Mouse (Mus musculus) kidney, adult 8-10 months (tissue): ENCODE data around the gene Emc3.

ENCODE experiments used
- DNase-seq, 2 experiments: peaks; one replicate each; pipeline ENCODE4 v3.0.0; 2022

The Emc3 gene

DNA sequence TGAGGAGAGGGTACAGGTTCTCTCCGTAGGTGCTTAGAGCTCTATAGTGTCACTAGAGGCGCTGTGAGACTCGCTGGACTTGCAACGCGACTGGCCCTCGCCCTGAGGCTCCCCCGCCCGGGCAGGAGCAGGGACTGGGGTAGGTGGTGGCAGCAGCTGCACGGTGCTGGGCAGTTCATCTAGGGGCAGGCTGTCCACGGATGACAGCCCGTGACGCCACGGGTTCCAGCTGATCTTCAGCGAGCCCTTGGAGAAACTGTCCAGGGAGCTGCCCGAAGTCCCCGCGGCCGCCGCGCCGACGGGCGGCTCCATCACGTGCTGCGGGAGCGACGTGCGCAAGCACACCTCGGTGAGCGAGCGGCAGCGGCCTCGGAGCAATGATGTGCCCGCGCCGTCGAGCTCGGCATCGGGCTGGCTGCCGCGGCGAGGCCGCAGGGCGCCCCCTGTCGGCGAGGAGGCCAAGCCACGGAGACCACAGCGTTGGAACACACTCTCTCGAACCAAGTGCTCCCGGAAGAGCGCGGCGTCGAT lies 37.1 kb downstream of the Emc3 start:
- DNase-seq: peak; percentile 69 to 78

DNA sequence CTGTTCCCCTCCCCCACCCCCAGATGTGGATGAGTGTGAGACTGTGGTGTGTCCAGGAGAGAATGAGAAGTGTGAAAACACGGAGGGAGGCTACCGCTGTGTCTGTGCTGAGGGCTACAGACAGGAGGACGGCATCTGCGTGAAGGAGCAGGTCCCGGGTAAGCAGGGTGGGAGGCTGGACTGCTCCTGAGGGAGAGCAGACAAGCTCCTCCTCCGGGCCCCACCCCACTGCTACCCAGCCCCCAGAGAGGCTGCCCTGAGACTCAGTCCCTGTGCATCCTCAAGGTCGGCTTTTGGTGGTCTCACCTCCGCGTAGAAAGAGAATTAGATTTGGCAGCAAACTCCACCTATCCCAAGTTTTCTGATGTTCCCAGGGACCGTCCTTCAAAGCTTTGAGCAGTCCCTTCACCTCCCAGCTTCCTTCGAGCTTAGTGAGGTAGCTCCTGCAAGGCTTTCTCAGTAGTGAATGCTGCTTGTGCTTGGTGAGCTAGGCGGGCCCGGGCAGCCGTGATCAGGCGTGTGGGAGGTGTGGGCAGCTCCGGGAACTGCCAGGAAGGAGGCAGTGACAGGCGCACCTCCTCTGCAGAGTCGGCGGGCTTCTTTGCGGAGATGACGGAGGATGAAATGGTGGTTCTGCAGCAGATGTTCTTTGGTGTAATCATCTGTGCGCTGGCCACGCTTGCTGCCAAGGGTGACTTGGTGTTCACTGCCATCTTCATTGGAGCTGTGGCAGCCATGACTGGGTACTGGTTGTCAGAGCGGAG lies 39.2 kb downstream of the Emc3 start:
- DNase-seq: no peak

DNA sequence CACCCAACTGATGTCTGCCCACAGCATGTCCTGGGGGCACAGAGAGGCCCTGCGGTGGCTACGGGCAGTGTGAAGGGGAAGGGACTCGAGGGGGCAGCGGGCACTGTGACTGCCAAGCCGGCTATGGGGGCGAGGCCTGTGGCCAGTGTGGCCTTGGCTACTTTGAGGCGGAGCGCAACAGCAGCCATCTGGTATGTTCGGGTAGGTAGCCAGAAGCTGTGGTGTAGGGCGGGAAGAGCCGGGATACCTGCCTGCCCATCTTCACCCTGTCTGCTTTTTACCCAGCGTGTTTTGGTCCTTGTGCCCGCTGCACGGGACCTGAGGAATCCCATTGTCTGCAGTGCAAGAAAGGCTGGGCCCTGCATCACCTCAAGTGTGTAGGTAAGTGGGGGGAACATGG lies 42.0 kb downstream of the Emc3 start:
- no peak for DNase-seq

DNA sequence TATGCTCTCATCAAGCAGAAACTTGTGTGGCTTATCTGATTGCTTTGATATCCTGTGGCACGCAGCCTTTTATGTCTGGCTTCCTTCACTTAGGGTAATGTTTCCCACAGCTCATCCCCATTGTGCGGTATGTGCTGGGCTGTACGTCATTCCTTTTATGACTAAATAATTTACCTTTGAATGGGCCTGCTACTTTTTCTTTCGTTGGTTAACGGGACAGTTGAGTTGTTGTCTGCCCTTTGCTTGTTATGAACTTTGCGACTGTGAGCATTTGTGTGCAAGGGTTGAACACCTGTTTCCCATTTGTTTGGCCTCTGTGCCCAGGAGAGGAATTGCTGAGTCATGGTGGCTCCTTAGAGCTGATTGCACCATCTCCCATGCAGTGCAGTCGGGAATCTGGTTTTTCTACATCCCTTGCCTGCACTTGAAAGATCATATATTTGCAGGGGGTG lies 44.3 kb downstream of the Emc3 start:
- peak; percentile 36 to 63 for DNase-seq

DNA sequence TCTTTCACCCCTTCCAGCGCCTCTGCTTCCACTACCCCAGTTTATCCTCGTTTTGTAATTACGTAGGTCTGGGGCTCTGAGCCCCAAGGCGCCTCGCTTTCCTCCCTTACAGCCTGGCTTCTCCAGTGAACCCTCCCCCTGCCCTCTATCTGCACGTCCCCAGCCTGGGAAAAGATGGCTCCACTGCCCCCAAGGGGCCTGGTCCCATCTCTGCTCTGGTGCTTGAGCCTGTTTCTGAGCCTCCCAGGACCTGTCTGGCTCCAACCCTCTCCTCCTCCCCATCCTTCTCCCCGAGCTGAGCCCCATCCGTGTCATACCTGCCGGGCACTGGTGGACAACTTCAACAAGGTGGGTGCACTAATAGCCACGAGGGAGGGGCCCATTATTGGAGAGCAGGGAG lies 47.7 kb downstream of the Emc3 start:
- no peak for DNase-seq

DNA sequence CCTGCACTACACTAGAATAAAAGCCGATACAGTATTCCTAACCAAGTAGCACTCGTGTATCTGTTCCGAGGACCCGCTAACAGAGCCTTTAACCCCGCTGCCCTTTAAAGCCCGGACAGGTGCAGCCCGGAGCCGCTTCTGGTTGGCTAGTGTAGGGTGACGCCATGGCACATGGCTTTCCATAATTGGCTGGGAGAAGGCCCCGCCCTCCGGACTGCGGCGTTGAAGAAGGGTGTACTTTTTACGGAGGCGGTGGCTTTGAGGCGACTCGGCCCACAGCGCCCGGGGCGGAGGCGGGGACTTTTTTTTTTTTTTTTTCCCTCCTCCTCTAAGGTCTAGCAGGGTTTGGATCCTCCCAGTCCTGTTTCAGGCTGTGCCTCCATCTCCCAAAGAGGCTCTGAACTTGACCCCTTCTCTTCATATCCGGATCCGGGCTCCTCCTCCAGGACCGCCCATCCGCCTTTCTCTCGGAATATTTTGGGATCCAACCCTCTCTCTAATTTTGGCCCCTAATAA lies 48.3 kb downstream of the Emc3 start, which contains the start of gene Creld1:
Gene Creld1 (plus strand): TSS at position 198 of the 516 bp plus-strand sequence.
- peak; percentile 97 to 98 for DNase-seq

DNA sequence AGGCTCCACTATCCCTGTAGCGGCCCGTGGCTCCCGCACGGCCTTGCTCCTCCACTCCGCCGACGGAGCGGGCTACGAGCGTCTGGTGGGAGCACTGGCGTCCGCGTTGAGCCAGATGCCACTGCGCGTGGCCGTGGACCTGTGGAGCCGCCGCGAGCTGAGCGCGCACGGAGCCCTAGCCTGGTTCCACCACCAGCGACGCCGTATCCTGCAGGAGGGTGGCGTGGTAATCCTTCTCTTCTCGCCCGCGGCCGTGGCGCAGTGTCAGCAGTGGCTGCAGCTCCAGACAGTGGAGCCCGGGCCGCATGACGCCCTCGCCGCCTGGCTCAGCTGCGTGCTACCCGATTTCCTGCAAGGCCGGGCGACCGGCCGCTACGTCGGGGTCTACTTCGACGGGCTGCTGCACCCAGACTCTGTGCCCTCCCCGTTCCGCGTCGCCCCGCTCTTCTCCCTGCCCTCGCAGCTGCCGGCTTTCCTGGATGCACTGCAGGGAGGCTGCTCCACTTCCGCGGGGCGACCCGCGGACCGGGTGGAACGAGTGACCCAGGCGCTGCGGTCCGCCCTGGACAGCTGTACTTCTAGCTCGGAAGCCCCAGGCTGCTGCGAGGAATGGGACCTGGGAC lies 48.9 kb downstream of the Emc3 start:
- peak in 1 of 2 experiments; percentile 37 for DNase-seq

DNA sequence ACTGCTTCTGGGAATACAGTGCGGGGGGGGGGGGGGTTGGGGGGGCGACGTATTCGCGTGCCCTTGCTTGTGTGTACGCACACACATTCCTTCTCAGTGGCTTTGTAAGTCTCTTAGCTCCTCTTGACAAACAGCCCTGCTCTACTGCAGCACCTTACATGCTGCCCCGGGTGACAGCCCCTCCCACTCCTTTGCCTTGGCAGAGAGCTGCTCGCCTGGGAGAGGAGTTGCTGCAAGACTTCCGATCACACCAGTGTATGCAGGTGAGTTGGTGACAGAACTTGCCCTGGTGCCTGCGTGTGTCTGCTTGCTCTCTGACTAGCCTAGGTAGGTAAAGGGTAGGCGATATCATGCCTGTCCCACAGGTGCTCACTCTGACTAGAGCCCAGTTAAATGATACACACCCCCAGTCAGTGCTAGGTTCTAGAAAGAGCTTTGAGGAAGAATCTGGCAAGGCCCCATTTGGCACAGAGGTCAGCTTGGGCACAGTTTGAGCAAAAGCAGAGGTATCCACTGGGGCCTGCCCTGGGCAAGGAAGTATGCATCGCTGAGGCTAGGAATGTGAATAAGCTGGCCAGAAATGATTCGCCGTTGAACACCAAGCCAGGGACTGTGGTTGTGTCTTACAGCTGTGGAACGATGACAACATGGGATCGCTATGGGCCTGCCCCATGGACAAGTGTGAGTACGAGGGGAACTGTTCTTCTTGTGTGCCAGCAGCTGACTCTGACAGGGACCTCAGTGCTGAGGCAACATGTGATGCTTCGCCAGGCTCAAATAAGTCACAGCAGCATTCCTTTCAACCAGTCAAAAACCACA lies 50.7 kb downstream of the Emc3 start:
- peak; percentile 58 to 66 for DNase-seq

DNA sequence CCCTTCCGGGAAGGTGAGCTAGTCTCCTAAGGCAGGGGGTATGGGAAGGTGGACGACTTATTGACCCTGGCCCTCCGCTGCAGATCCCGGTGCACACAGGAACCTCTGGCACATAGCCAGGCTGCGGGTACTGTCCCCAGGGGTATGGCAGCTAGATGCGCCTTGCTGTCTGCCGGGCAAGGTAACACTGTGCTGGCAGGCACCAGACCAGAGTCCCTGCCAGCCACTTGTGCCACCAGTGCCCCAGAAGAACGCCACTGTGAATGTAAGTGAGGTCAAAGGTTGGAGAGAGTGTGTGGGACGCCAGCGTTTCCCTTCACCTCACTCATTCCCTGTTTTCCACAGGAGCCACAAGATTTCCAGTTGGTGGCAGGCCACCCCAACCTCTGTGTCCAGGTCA lies 52.5 kb downstream of the Emc3 start:
- DNase-seq: no peak

DNA sequence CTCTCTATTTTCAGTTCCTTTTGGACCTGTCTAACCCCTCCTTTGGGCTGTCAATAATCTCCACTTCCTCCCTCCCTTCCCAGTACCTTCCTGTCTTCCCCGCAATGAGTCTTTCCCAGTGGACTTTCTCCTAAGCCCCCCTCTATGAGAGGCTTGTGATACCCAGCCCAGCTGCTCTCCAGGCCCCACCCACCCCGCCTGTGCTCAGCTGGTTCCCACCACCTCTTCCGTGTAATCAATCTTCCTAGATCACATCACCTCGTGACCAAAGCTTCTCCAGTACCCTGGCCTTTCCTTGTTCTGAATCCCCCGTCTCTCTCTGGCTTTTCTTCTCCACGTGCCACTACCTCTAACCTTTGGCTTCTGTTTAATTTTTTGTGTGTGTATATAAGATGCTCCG lies 54.1 kb downstream of the Emc3 start:
- no peak for DNase-seq

DNA sequence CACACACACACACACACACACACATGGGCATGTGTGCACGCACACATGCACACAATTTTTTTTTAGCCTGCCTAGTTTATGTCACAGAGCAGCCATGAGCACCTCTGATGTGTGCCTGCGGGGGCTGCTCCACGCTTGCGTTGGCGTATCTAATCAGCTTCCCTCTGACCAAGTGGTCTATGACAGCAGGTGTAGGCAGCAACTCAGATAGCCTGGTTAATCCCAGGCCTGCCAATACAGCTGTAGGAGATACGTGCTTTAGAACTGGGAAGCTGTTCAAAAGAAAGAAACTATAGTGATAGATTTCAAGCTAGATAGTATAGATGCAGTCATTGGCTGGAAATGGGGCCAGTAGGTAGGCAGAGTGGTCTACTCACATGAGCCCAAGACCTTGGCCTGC lies 57.7 kb downstream of the Emc3 start:
- no peak for DNase-seq

DNA sequence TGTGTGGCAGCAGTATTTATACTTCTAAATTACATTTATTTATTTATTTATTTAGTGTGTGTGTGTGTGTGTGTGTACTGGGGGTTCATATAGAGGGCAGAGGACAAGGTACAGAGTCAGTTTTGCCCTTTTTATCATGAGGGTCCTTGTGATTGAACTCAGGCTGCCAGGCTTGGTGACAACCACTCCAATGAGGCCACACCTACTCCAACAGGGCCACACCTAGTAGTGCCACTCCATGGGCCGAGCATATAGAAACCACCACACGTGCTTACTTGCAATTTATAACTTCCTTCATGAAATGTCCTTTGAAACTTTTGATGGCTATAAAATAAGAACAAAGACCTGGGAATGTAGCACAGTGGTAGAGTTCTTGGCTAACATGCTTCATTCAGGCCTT lies 58.2 kb downstream of the Emc3 start:
- DNase-seq: no peak

DNA sequence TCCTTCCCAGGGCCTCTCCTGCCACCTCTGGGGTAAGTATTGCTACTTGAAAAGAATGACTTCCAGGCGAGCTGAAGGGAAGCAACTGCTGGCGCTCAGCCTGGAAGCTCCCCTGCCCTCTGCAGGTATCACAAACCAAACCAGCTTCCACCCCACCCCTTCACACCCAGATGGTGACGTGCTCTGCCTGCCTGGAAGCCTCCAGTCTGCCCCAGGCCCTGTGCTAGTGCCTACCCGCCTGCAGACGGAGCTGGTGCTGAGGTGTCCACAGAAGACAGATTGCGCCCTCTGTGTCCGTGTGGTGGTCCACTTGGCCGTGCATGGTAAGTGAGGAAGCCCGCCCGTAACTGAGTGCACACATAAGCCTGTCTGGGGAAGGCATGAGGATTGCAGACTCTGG lies 59.4 kb downstream of the Emc3 start:
- no peak for DNase-seq

DNA sequence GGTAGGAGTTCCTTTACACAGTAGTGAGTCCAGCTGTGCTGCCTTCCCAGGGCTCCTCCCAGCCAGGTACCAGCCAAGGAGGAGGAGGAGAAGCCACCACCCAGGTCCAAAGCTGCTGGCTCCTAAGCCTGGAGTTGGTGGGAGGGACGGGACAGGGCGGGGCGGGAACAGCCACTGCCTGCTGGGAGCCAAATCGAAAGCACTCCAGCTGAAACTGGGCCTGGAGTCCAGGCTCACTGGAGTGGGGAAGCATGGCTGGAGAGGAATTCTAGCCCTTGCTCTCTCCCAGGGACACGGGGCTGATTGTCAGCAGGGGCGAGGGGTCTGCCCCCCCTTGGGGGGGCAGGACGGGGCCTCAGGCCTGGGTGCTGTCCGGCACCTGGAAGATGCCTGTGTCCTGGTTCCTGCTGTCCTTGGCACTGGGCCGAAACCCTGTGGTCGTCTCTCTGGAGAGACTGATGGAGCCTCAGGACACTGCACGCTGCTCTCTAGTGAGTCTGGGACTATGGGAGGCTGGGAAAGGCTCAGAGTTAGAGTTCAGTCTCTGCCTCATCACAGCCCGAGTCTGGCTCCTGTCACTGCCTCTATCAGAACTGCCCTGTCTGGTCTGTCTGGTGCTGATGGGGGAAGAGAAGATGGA lies 60.0 kb downstream of the Emc3 start, which contains the start of gene Il17rc:
Gene Il17rc (plus strand): TSS at position 131 of the 640 bp plus-strand sequence.
- DNase-seq: peak; percentile 72 to 77

DNA sequence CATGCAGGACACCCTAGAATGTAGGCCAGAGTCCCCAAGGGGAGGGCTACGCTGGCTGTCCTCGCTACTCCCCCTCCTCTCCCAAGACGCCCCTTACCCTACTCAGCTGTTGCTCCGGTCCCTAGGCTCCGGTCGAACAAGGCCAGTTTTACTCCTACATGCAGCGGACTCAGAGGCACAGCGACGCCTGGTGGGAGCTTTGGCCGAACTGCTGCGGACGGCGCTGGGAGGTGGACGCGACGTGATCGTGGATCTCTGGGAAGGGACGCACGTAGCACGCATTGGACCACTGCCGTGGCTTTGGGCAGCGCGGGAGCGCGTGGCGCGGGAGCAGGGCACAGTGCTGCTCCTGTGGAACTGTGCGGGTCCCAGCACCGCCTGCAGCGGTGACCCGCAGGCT lies 62.0 kb downstream of the Emc3 start:
- DNase-seq: peak; percentile 67 to 80

DNA sequence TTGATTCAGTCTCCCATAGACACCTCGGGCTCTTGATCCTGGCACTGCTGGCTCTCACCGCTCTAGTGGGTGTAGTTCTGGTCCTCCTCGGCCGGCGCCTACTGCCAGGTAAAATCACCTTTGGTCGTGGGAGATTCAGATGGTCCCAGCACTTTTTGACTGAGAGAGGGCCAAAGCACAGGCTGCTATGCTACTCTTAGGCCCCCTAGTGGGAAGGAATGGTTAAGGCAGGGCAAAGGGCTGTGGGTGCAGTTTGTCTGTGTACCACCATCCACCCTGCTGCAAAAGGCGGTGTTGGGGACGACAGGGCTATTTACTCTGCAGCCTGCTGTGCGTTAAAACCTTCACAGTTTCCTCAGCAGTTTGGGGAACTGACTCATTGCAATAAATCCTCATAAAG lies 62.4 kb downstream of the Emc3 start:
- DNase-seq: peak; percentile 74 to 83

DNA sequence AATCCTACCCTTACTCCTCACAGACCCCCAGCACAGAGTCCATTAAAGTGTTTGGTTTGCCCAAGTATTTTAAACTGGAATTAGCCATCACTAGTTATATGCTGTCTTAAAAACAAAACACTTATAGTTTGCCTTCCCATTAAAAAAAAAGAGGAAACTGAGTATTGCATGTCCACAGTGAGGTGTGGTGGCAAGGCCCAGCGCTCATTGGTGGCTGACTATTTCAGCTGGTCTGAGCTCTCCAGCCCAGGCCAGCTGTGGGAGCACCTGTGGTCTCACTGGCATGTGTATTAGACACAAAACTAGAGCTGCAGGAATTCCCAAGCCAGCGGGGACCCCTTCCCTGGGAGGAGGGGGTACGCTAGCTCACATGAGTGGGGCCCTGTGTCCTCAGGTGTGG lies 62.9 kb downstream of the Emc3 start:
- no peak for DNase-seq

DNA sequence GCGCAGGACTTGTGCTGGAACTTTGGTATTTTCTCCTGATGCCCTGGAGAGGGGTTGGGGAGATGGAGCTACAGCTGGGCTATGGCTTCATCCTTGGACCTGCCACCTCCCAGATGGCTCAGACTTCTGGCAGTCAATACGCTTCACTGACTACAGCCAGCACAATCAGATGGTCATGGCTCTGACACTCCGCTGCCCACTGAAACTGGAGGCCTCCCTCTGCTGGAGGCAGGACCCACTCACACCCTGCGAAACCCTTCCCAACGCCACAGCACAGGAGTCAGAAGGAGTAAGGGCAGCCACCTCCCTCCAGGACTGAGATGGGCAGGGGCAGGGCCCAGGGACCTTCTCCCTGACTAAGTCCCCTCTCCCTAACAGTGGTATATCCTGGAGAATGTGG lies 65.8 kb downstream of the Emc3 start:
- DNase-seq: no peak
